Mouse (Mus musculus) liver, adult 2 months (tissue): ENCODE measurements around the gene Spata31d1d. TPM values are rescaled to one million over a fixed set of nuclear protein-coding genes. Genes with fewer than 3 reads are reported as not detected.
"Not testable (repeated sequence)": the region's sequence is repeated elsewhere in the genome, so short reads cannot be mapped to it uniquely, and the experiment has no call there.

ENCODE experiments used
- DNase-seq: peaks from one replicate; pipeline ENCODE4 v3.0.0-alpha.2; 2011; ENCODE audit warnings: low read depth, low spot score; ENCODE audit errors: extremely low read depth
- H3K27ac ChIP-seq: fragments of 200-500 bp; replicated peaks from 2 replicates; pipeline ENCODE4 v1.5.1; 2012; ENCODE audit warnings: low read depth, mild to moderate bottlenecking, control low read depth, inconsistent platforms, low read length; ENCODE audit not compliant: insufficient read depth
- H3K27me3 ChIP-seq: fragments of 200-500 bp; 2 replicates; pipeline ENCODE4 v1.6.1; 2012; ENCODE audit warnings: mild to moderate bottlenecking, moderate library complexity, low read length, inconsistent platforms; ENCODE audit not compliant: control insufficient read depth, insufficient read depth
- H3K36me3 ChIP-seq: fragments of 200-500 bp; 2 replicates; pipeline ENCODE4 v1.6.1; 2012; ENCODE audit warnings: low read length, inconsistent platforms; ENCODE audit not compliant: control insufficient read depth, insufficient read depth
- H3K4me1 ChIP-seq: fragments of 200-500 bp; 2 replicates; pipeline ENCODE4 v1.6.1; 2011; ENCODE audit warnings: low read length; ENCODE audit not compliant: control insufficient read depth, insufficient read depth
- H3K4me3 ChIP-seq: fragments of 200-500 bp; 2 replicates; pipeline ENCODE4 v1.5.1; 2011; ENCODE audit warnings: low read depth, mild to moderate bottlenecking, control low read depth, low read length, moderate library complexity; ENCODE audit not compliant: insufficient read depth
- H3K79me2 ChIP-seq: fragments of 200-500 bp; 2 replicates; pipeline ENCODE4 v1.6.1; 2012; ENCODE audit warnings: inconsistent platforms, mild to moderate bottlenecking, low read length, moderate library complexity; ENCODE audit not compliant: control insufficient read depth, insufficient read depth
- H3K9ac ChIP-seq: fragments of 200-500 bp; 2 replicates; pipeline ENCODE4 v1.6.1; 2012; ENCODE audit warnings: low read depth, mild to moderate bottlenecking, control low read depth, inconsistent platforms, low read length
- CTCF ChIP-seq: fragments of 200-500 bp; IDR thresholded peaks from 2 replicates; pipeline ENCODE4 v1.5.1; 2011; ENCODE audit warnings: low read depth, low read length, control low read depth
- POLR2A ChIP-seq: fragments of 200-500 bp; IDR thresholded peaks from 2 replicates; pipeline ENCODE4 v1.6.1; 2011; ENCODE audit warnings: low read length, control low read depth; ENCODE audit not compliant: insufficient read depth; ENCODE audit errors: extremely low read depth
- WGBS: fragments of 180-500 bp; shearing (Covaris S2); methylation state at CpG from one replicate; pipeline ENCODE4 v1.1.7; 2018; 5-methylcytosine and 5-hydroxymethylcytosine counted together
- polyA plus RNA-seq: library from polyadenylated mRNA; depleted of rRNA; stranded (reverse); fragments of >200 nt; gene quantifications from 2 replicates; pipeline ENCODE4 v1.2.3, GENCODE M21; 2012
- total RNA-seq: library from RNA; depleted of rRNA; stranded (reverse); fragments of >200 nt; gene quantifications from 2 replicates; pipeline ENCODE4 v1.2.3, GENCODE M21; 2014

Gene Spata31d1d
- total and polyA plus RNA-seq, 2 experiments: not detected

- 72% methylated on average over 11 of the region's 11 CpGs for WGBS
Measured at GRCm38 (mm10) chr13:59741096-59741495, 9.5 kb upstream of the Spata31d1d start.

DNA sequence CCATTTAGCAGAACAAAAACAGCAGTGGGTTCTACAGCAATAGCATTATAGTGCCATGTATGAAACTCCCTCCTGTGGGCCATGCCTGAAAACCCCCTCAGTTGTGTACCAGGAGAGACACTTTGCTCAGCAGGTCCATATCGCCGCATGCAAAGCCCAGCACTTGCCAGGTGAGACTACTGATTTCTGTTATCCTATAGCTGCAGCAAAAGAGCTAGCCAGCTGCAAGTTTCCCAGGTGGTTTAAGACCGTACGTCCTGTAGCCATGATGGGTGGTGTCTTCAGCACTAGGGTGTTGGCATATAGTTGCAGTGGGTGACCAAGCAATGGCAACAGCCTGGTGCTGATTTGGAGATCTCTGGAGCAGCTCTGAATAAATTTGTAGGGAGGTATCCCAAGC is 7.8 kb upstream of the Spata31d1d start:
- WGBS: 94% methylated on average over 4 of the region's 4 CpGs
- TF ChIP-seq CTCF: no peak
- TF ChIP-seq POLR2A: no peak
- no peaks in the 10 kb centered on the region for H3K79me2 ChIP-seq
- H3K36me3 ChIP-seq: no peaks in the 10 kb centered on the region
- DNase-seq: no peak
- H3K27ac ChIP-seq: no peak overlapping the region
- no peaks in the 10 kb centered on the region for H3K4me1 ChIP-seq
- no peaks in the 10 kb centered on the region for H3K27me3 ChIP-seq
- no peak overlapping the region for H3K9ac ChIP-seq
- H3K4me3 ChIP-seq: no peak overlapping the region

More at GRCm38 (mm10) chr13:59741096-59741495, 9.5 kb upstream of the Spata31d1d start:
- no peak for TF ChIP-seq CTCF
- no peak for TF ChIP-seq POLR2A
- H3K79me2 ChIP-seq: no peaks in the 10 kb centered on the region
- H3K4me3 ChIP-seq: no peak overlapping the region
- no peaks in the 10 kb centered on the region for H3K27me3 ChIP-seq
- DNase-seq: no peak
- H3K4me1 ChIP-seq: no peaks in the 10 kb centered on the region
- H3K9ac ChIP-seq: no peak overlapping the region
- H3K27ac ChIP-seq: no peak overlapping the region
- H3K36me3 ChIP-seq: no peaks in the 10 kb centered on the region

DNA sequence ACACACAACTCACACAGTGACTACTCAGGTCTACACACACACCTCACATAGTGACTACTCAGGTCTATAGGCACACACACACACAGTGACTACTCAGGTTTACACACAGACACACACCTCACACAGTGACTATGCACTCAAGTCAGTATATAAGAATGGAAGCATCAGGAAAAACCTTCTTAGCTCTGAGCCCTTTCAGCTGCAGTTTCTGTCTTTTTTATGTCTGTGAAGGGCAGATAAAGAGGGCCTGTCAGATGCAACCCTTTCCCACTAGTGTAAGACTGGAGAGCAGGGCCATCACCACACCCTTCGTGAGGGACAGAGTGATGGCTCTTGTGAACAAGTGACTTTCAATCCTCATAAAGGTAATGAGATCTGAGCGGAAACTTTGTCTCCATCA is 6.9 kb upstream of the Spata31d1d start:
- Histone ChIP-seq H3K36me3 (no peaks in the 10 kb centered on the region), H3K9ac (no peak overlapping the region), H3K27me3 (no peaks in the 10 kb centered on the region), H3K79me2 (no peaks in the 10 kb centered on the region), H3K4me3 (no peak overlapping the region), H3K4me1 (no peaks in the 10 kb centered on the region), H3K27ac (no peak overlapping the region)
- WGBS: 89% methylated on average over 2 of the region's 2 CpGs
- TF ChIP-seq POLR2A: no peak
- no peak for TF ChIP-seq CTCF
- DNase-seq: no peak

- Histone ChIP-seq H3K27ac (no peak overlapping the region), H3K36me3 (no peaks in the 10 kb centered on the region), H3K9ac (no peak overlapping the region), H3K4me1 (no peaks in the 10 kb centered on the region), H3K27me3 (no peaks in the 10 kb centered on the region), H3K4me3 (no peak overlapping the region), H3K79me2 (no peaks in the 10 kb centered on the region)
- TF ChIP-seq POLR2A (no peak), CTCF (no peak)
- no peak for DNase-seq
- WGBS: 26% methylated on average over 3 of the region's 3 CpGs
Measured at GRCm38 (mm10) chr13:59735190-59735589, 3.6 kb upstream of the Spata31d1d start.

DNA sequence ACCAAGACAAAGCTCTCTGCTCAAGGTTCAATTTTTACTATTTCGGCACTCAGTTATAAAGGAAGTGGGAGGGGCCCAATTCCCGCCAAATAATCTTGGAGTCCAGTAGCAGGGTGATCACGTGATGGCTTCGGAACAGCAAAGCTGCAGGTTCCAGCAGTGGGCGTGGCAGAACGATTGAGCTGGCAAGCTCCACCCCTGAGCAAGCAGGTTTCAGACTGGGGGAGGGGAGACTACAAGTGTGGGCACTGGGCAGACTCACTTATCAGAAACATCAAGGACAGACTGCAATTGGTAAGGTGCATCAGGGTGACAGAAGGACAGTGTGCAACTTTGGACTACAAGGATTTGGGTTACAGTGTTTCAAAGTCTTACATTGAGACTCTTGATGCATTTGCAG is 2.8 kb upstream of the Spata31d1d start:
- H3K4me3 ChIP-seq, H3K4me1 ChIP-seq, H3K27me3 ChIP-seq, DNase-seq, H3K27ac ChIP-seq, H3K79me2 ChIP-seq, H3K9ac ChIP-seq, H3K36me3 ChIP-seq: not testable (repeated sequence)
- 39% methylated on average over 6 of the region's 6 CpGs for WGBS

- Histone ChIP-seq H3K4me3 (no peak overlapping the region), H3K36me3 (no peaks in the 10 kb centered on the region), H3K4me1 (no peaks in the 10 kb centered on the region), H3K9ac (no peak overlapping the region), H3K27me3 (no peaks in the 10 kb centered on the region), H3K27ac (no peak overlapping the region), H3K79me2 (no peaks in the 10 kb centered on the region)
- WGBS: 90% methylated on average over 4 of the region's 4 CpGs
- TF ChIP-seq POLR2A: no peak
- no peak for TF ChIP-seq CTCF
- DNase-seq: no peak
Measured at GRCm38 (mm10) chr13:59733936-59734335, 2.4 kb upstream of the Spata31d1d start.
